Mouse (Mus musculus): ENCODE measurements around the gene Grn.

DNA sequence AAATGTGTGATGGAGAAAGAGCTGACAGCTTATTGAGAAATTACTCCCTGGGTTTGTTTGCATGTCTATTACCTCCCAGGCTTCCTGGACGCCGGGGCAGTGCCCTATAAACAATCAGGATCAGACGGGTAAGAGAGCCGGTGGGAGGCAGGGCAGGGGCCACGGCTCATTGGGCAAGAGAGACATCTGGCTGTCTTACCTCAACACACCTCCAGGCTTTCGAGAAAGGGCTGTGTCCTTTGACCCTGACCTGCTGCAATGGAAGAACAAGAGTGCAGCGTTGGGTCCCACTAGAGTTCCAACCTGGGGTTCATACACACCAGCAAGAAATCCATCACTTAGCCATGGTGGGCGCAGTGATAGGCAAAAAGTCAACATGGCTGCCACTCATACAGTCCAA, 8.6 kb upstream of the Grn start:
- no peak for TF ChIP-seq CTCF (IDR thresholded peaks at IDR 0.05; ENCODE audit: low read depth)
- no peak for TF ChIP-seq EP300 (IDR thresholded peaks at IDR 0.05; ENCODE audit: low read depth)
